Mouse (Mus musculus) spleen, postnatal 0 days (tissue): ENCODE results near the gene Nudt8. TPM values are rescaled to one million over a fixed set of nuclear protein-coding genes. Genes with fewer than 3 reads are reported as not detected.

Experiments used
- polyA plus RNA-seq: library from polyadenylated mRNA; unstranded; fragments of >200 nt; fragmentation: Nextera tagmentation; extraction: Ambion mirVana; gene quantifications from 2 replicates; pipeline ENCODE4 v1.2.1, GENCODE M21; 2015

Nudt8 gene
- polyA plus RNA-seq, result 20.8 and 22.9 TPM in 2 replicates

DNA sequence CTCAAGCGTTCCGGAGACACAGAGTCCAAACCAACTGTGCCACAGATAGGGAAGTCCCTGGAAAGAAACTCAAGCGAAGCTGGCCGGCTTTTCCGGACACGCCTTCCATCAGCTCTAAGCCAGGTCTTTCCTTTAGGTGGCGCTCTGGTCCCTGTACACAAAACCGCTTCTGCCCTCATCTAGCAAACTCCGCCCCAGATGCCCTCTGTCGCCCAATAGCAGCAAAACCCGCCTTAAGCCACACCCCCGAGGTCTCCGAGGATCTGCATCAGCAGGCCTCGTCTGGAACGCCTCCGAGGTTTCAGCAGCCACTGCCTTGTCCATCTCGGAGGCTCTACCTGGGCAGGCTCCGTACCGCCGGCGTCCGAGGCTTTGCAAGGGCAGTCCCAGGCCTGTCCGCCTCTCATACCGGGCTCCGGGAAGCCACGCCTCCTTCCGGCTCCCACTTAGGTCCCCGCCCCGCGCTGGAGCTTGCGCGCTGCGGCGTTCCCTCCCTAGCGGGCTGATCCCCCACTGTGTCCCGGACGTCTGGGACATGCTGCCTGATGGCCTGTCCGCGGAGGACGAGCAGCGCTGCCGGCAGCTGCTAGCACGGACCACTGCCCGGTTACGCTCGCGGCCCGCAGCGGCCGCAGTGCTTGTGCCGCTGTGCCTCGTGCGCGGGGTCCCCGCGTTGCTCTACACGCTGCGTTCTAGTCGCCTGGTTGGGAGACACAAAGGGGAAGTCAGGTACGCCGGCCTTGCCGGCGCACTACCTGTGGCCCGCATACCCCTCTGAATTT, at the start of gene Nudt8, which contains the start of gene Gm49405:
Gene Nudt8, plus strand, starts transcription at position 462 of the 782 bp plus-strand sequence.
Gene Gm49405, plus strand, starts transcription at position 508 of the 782 bp plus-strand sequence.

DNA sequence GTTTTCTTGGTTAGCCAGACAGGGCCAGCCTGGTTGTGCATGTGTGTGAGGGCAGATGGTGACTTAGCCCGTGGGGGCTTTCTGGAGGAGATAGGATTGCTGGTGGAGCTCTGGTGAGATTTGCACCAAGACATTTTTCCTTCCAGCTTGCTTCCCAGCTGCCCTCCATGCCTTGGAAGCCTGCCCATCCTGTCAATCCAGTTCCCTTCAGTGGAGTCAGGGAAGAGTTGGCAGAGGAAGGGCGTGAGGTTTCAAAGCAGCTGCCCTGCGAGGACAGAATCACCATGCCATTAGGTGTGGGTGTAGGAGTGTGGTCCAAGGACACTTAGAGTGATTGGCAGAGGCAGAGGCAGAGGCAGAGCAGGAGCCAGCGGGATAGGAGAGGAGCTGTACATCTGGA, 41.9 kb upstream of the Nudt8 start, which contains the start of gene Aldh3b3:
Gene Aldh3b3, plus strand, starts transcription at position 176 of the 400 bp plus-strand sequence.

DNA sequence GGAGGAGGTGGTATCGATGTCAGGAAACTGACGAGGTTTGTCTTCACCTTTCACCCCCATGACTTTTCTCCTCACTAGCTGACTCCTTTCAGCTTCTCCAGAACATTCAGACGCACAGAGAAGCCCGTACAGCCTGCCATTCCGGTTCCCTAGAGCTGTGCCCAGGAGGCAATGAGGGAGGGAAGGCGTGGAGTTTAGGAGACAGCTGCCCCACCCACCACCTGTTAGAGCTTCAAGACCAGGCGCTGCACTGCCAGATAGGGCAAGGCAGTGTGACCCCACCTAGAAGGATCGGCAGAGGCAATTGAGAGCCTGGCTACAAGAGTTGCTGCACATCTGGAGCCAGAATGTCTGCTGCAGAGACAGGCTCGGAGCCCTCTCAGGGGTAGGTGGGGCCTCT, 28.2 kb upstream of the Nudt8 start, which contains the start of gene Aldh3b2:
Gene Aldh3b2, plus strand, starts transcription at position 100 of the 400 bp plus-strand sequence.

DNA sequence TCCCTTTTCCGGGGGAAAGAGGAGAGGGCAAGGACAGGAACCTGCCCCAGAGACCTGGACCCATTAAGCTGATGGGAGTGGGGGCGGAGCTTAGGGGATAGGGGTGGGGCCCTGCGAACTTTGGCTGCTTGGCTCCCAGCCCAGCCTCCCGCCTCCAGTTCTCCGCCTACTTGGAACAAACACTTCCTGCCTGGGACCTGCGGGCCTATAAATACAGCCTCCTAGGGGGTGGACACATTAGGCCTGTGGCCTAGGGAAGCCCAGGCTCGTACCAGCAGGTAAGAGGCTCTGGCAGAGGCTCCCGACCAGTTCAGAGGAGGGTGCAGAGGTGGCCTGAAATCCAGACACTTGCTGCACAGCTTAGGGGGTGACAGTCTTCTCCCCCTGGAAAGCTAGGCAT, 14.0 kb upstream of the Nudt8 start, which contains the start of gene Acy3:
Gene Acy3, plus strand, starts transcription at position 237 of the 400 bp plus-strand sequence.

DNA sequence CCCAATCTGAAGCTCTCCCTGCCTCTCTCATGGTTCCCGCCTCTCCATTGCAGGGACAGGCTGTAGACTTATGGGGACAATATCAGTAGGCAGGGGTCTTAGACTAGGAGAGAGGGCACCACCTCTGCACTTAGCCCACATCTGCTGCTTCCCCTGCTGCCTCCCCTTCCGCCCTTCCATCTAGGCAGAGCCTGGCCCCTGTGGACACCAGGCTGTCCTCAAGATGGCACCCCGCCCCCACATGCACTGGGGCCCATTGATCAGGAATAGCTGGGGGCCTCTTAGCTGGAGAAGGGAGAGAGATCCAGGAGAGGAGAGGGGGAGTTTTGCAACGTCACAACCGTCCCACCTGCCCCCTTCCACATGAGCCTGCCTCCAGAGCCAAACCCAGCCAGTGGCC, 8.0 kb upstream of the Nudt8 start, which contains the start of gene Tbx10:
Gene Tbx10, plus strand, starts transcription at position 337 of the 400 bp plus-strand sequence.

DNA sequence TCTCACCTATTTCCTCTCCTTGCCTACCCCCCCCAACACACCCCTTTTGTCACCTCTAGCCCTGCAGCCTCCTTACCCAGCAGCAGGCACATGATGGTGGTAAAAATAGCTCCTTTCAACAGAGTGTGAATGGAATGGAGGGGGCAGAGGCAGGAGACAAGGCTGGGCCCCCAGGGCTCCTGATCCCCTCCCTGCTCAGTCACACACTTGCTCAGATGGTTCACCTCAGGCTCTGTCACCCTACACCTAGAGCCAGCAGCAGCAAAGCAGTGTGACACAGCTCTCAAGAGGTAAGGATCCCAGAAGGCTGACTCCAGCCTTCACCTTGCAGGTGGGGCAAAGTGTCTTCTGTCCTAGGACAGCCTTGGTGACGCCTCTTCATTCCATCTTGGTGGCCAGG, 2.7 kb downstream of the Nudt8 start, which contains the start of gene Doc2g:
Gene Doc2g, plus strand, starts transcription at position 202 of the 400 bp plus-strand sequence.

DNA sequence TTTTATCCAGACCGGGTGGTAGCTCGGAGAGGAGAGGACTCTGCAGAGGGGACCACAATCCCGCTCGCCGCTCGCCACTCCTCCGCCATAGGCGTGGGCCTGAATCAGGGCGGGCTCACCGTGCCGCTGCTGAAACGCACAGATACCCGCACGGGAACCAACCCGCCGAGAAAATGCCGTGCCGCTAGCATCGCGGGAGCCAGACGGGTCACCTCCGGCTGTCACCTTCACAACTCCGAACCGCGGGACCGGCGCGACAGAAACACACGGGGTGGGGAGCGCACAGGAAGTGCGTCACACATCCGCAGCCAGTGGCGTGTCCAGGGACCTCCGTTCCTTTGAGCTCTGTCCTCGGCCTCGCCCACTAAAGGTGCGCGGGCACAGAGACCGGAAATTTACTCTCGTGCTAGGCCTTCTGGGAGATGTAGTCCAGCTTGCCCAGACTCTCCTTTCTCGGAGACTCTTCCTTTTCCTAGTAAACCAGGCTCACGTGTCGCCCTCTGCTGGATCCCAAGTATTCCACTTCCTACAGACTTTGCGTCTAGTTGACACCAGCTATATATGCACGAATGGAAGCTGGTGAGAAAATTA, 12.1 kb downstream of the Nudt8 start, which contains the start of gene Ndufv1:
Gene Ndufv1, minus strand, starts transcription at position 375 of the 591 bp plus-strand sequence.

DNA sequence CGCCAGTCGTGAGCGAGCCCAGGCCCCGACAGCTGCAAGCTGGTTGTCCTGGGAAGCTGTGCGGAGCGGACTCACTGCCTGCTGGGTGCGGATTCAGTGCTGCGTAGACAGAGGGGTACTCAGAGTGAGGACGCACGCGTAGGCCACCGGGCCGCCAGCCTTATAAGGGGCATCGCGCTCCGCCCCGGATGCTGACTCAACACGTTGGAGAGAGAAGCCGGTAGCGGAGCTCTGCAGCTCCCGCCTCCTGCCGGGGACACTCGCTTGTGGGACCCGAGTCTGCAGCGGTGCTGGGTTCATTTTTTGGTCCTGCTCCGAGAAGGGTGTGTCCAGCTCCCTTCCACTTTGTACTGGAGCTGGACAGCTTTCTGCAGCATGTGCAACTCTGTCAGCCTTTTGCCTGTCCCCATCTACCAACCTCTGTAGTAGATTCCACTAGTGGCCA, 37.4 kb downstream of the Nudt8 start, which contains the start of gene Gstp1:
Gene Gstp1, minus strand, starts transcription at position 198 of the 445 bp plus-strand sequence.

DNA sequence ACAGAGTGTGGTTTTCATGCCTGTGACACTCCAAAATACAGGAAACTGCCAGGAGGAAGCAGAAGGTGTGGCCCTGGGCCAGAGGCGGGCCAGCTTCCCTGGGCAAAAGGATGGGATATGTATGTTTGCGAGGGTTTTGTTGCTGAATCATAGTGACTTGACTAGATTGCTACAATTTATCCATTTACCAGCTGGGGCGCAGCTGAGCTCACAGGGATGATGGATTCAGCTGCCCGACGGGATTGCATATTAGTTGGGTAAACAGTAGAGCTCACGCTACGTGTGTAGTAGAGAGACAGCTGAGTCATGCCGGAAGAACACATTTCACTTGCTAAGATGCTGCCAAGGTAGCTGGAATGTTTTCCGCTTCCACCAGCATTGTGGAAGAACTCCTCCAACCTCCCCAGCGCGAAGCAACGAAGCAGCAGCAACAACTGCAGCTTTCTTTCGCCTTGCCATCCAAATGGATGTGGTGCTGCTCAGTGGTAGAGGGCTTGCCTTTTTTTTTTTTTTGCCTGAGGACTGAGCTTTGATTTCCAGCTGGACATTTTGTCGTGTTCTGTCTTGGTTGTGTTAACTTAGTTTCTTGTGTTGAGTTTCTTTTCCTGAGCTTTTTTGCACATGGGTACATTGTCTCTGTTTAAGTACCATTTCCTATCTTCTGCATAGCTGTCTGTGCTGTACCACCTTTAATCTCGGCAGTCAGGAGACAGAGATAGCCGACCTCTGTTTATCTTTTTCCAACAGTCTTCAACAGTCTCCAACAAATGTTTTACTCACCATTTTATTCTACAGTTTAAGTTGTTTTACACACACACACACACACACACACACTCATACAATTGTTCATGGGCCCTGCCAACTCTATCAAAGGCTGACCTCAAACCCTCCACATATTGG, 45.8 kb downstream of the Nudt8 start, which contains the start of gene Gstp2:
Gene Gstp2, minus strand, starts transcription at position 58 of the 900 bp plus-strand sequence.

Other genes with a start within 250 kb of the Nudt8 start
- 9.7 and 11.8 TPM in 2 replicates for gene Kmt5b, start 233.2 kb upstream of the Nudt8 start, polyA plus RNA-seq
- gene Chka, start 148.8 kb upstream of the Nudt8 start, polyA plus RNA-seq, result 11.0 and 14.0 TPM in 2 replicates
- gene Tcirg1, start 93.4 kb upstream of the Nudt8 start, polyA plus RNA-seq, result 23.3 and 40.3 TPM in 2 replicates
- 167 and 176 TPM in 2 replicates for gene Ndufs8, start 87.8 kb upstream of the Nudt8 start, polyA plus RNA-seq
- gene Aldh3b1, start 70.8 kb upstream of the Nudt8 start, polyA plus RNA-seq, result 12.5 and 18.9 TPM in 2 replicates
- gene Unc93b1, start 65.4 kb upstream of the Nudt8 start, polyA plus RNA-seq, result 48.2 and 70.6 TPM in 2 replicates
- 0.08 and 0.15 TPM in 2 replicates for gene Aldh3b3, start 41.9 kb upstream of the Nudt8 start, polyA plus RNA-seq
- gene Aldh3b2, start 28.3 kb upstream of the Nudt8 start, polyA plus RNA-seq, result 0.45 and 0.91 TPM in 2 replicates
- gene Acy3, start 14.0 kb upstream of the Nudt8 start, polyA plus RNA-seq, result 7.9 and 9.8 TPM in 2 replicates
- gene Tbx10, start 7.8 kb upstream of the Nudt8 start, polyA plus RNA-seq, result 0.06 TPM in 1 of 2 replicates, not detected in the other
- 0.71 and 0.87 TPM in 2 replicates for gene Gm49405, start within 50 bp of the Nudt8 start, polyA plus RNA-seq
- gene Doc2g, start 2.7 kb downstream of the Nudt8 start, polyA plus RNA-seq, result 1.3 and 1.6 TPM in 2 replicates
- gene Ndufv1, start 12.2 kb downstream of the Nudt8 start, polyA plus RNA-seq, result 162 and 170 TPM in 2 replicates
- gene Gstp1, start 37.4 kb downstream of the Nudt8 start, polyA plus RNA-seq, result 309 and 335 TPM in 2 replicates
- gene Gstp2, start 45.4 kb downstream of the Nudt8 start, polyA plus RNA-seq, result 7.4 and 12.0 TPM in 2 replicates
- gene Gstp3, start 59.0 kb downstream of the Nudt8 start, polyA plus RNA-seq, result 30.1 and 31.1 TPM in 2 replicates
- gene Cabp2, start 81.0 kb downstream of the Nudt8 start, polyA plus RNA-seq, result 0.19 TPM in 1 of 2 replicates, not detected in the other
- 172 and 193 TPM in 2 replicates for gene Cdk2ap2, start 96.6 kb downstream of the Nudt8 start, polyA plus RNA-seq
- 16.6 and 22.5 TPM in 2 replicates for gene Pitpnm1, start 99.4 kb downstream of the Nudt8 start, polyA plus RNA-seq
- 46.8 and 51.7 TPM in 2 replicates for gene Aip, start 125.3 kb downstream of the Nudt8 start, polyA plus RNA-seq
- not detected in 2 replicates for gene Gpr152, start 139.2 kb downstream of the Nudt8 start, polyA plus RNA-seq
- gene Cabp4, start 143.5 kb downstream of the Nudt8 start, polyA plus RNA-seq, result 0.34 and 0.51 TPM in 2 replicates
- 83.9 and 109 TPM in 2 replicates for gene Coro1b, start 148.0 kb downstream of the Nudt8 start, polyA plus RNA-seq
- gene Ptprcap, start 153.0 kb downstream of the Nudt8 start, polyA plus RNA-seq, result 54.1 and 74.8 TPM in 2 replicates
- gene Rps6kb2, start 162.8 kb downstream of the Nudt8 start, polyA plus RNA-seq, result 30.1 and 37.0 TPM in 2 replicates
- gene Carns1, start 174.9 kb downstream of the Nudt8 start, polyA plus RNA-seq, result 2.5 and 3.6 TPM in 2 replicates
- gene Tbc1d10c, start 190.7 kb downstream of the Nudt8 start, polyA plus RNA-seq, result 26.1 and 34.7 TPM in 2 replicates
- 442 and 443 TPM in 2 replicates for gene Ppp1ca, start 191.5 kb downstream of the Nudt8 start, polyA plus RNA-seq
- gene Rad9a, start 201.1 kb downstream of the Nudt8 start, polyA plus RNA-seq, result 17.5 and 19.7 TPM in 2 replicates
- gene Clcf1, start 213.7 kb downstream of the Nudt8 start, polyA plus RNA-seq, result 3.2 and 4.0 TPM in 2 replicates
- not detected in 2 replicates for gene AC109138.7, start 213.8 kb downstream of the Nudt8 start, polyA plus RNA-seq
- 30.2 and 35.5 TPM in 2 replicates for gene Pold4, start 231.3 kb downstream of the Nudt8 start, polyA plus RNA-seq